Mouse (Mus musculus) T-helper 17 cell (primary cell): Measurements from ENCODE around the gene Olfr1477.
"Not testable (repeated sequence)": the region's sequence is repeated elsewhere in the genome, so short reads cannot be mapped to it uniquely, and the experiment has no call there.

Experiments used
- in situ Hi-C, 2 experiments: fragments of 300-600 bp; cut with MboI, MseI; formaldehyde crosslinking; loops; 1 replicate in 1 of 2; 2 replicates in 1 of 2; pipeline ENCODE4 v1.15.1; 2025; ENCODE audit warnings: high pct_unique_total_duplicates in 2 of 2

Gene Olfr1477

DNA sequence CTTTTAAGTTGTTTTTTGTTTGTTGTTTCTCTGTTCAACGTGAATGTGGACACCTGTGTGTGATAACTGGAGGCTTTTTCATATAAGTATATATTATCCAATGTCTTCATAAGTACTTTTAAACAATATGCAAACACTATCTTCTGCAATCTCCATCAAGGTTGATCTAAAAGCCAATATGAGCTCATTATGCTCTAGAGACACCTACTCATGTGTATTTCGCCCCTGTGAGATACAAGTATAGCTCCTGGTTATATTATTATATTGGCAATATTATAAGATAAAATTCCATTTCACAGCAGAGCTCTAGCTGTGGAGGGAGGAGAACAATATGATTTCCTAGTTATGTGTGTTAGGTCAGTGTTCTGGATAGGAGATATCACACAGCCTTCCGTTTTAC, at the start of gene Olfr1477:
Gene Olfr1477 (plus strand): TSS at position 301 of the 400 bp plus-strand sequence.
- in situ Hi-C loops, result no loop called here

- in situ Hi-C loops, result no loop called here
Observed at GRCm38 (mm10) chr19:13455986-13456385, 44.4 kb upstream of the Olfr1477 start, which contains the start of gene Olfr1472. TSS of gene Olfr1472 (minus strand) at chr19:13456086.

GRCm38 (mm10) chr19:13469265-13469664, 31.1 kb upstream of the Olfr1477 start, which contains the start of gene Olfr1474:
TSS of gene Olfr1474 (plus strand) at chr19:13469565.
- in situ Hi-C loops, result not testable (repeated sequence)

- in situ Hi-C loops, result no loop called here
Observed at GRCm38 (mm10) chr19:13480096-13480495, 20.2 kb upstream of the Olfr1477 start, which contains the start of gene Olfr1475. TSS of gene Olfr1475 (minus strand) at chr19:13480196.

GRCm38 (mm10) chr19:13527613-13528012, 27.3 kb downstream of the Olfr1477 start, which contains the start of gene Olfr1480:
TSS of gene Olfr1480 (plus strand) at chr19:13527913.
- in situ Hi-C loops, result no loop called here
